Mouse (Mus musculus): ENCODE results near the gene Rnf145.

The Rnf145 gene

DNA sequence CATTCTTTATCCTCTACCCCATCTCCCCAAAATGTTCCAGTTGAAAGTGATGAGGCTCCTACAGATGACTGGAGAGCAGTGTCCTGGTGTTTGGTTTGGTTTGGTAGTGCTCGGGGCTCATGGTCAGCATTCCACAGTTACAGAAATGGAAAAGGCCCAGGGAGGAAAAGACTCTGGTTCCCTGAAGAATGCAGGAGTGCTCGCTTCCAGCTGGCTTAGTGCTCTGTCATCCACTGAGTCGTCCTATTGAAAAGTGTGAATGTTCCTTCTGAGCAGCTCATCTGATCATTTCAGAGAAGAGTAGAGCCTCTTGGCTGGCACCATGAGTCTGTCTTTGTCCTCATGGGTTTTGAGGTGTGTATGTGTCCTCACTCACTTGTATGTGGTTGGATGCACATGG lies 19.3 kb downstream of the Rnf145 start:
- DNase-seq: no peak

DNA sequence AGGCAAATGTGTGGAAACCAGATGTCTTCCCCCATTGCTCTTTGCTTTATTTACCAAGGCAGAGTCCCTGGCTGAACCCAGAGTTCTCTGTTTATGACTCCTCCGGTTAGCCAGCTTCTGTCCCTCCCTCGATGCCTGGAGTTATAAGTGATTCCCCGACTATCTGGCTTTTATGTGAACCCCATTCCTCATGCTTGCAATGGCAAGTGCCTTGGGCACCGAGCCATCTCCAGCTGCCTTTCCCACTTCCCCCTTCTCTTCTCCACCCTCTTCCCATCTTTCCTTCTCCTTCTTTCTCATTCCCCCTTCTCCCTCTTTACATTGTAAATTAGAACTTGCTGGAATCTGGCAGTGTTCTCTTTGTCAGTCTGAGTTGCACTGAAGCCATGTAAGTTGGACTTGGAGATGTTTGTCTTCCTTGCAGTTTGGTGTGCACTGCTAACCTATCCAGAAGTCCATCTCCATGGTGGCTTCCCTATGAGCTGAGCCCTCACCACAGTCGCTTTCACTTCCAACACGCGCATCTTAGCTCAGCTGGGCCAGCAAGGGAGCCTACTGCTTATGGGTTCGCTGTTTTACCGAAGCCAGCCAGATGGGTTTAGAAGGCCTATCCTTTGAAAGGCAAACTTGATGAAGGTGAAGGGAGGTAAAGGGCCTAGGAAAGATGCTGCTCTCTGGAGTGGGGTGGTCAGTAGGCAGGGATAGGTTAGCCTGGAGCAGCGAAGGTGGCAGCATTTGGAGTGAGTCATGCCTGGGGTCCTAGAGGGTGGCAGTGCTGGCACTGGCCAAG lies 19.9 kb downstream of the Rnf145 start:
- no peak for DNase-seq

DNA sequence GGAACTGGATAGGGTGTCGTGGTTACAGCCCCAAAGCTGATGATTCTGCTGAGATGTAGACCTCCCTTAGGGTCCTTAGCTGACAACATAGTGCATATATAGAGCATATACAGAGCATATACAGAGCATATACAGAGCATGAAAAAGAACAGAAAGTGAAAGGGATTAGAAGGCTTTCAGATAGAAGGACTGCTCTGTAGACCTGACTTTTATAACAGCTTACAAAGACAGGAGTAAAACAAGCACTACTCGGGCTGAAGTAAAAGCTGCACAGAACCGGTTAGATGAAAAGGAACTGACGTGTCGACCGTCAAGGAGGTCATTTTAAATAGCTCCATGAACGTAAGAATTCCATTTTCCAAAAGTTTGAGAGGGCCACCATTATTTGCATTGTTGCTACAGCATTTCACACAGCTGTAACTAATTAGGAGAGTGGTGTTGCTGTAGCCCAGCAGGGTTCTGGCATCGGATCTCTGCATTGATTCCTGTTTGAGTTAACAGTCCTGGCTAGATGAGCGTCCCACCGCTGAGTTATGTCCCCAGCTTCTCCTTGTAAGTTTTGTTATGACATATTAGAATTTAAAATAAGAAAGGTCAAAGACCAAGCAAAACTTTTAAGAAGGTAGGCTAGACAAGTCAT lies 20.6 kb downstream of the Rnf145 start:
- no peak for DNase-seq

DNA sequence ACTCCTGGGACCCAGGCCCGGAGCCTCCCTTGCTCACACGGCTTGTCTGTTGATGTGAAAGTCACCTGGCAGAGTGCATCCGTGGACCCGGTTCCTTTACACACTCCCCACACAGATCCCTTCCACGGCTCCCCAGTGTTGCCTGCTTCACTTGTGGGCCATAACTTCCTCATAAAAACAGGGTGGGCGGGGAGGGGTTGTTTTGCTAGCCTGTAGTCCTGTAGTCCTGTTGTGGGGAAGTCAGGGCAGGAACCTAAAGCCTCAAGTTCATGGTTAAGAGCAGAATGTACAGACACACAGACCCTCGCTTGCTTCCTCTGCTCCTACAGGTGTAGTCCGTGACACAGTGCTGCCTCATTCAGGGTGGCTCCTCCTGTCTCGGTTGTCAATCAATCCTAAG lies 21.5 kb downstream of the Rnf145 start:
- DNase-seq: no peak

DNA sequence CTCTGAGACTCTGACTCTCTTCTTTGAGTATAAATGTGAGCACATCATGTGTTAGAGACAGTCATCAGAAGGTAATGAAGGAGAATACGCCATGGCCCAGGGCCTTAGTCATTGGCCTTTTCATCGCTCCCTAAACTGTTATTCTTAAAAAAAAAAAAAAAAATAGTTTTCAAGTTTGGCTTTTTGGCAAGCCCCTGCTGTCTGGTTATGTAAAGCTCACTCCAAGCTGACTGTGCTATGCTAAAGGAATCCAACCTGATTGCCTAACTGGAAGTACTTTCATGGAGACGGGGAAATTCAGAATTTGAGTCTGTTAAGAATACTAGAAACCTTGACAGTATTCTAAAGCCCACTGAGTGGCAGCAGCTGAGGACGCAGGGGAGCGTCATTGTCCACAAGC lies 22.5 kb downstream of the Rnf145 start:
- DNase-seq: no peak

DNA sequence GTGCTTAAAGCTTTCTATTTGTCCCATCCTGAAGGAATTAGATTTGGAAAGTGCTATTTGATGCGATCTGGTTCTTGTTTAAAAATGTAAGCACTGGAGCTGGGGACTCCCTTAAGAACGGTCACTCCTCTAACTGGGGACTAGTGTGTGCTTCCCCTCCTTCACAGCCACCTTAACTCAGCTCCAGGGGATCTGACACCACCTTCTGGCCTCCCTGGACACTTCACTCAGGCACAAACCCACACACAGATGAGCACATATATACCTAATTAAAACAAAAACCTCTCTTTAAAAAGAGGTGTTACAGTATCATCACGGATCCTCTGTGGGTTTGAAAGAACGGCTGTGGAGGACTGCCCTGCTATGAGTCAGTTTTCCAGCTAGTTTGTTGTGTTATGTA lies 23.0 kb downstream of the Rnf145 start:
- no peak for DNase-seq

DNA sequence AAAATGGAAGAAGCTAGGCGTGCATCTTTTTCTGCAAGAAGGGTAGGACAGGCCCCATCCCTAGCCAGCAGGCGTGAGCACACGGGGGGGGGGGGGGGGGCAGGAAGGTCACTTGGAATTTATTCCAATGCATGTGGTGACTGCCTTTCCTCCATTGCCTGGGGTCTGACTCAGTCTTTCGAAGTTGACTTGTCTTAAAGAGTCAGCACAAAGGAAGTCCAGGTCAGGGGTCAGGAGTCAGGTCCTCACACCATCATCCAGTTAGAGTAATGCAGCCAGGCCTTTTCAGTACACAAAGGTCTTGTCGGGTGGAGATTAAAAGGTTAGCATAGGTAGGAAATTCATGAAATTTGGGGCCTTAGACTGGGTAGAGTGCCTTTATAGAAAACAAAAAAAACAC lies 24.8 kb downstream of the Rnf145 start:
- DNase-seq: no peak

DNA sequence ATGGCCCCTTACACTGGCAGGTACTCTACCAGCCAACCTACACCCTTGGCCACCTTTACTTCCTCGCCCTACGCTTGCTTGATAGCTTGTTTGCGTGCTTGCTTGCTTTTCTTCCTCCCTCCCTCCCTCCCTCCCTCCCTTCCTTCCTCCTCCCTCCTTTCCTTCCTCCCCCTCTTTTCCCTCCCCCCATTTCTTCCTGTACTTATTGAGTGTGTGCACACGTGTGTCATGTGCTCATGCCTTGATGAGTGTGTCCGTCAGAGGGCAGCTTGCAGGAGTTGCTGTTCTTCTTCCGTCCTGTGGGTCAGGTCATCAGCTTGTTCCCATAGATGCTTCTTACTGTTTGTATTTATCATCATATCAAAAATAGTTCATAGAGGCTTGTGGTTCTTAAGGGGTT lies 25.2 kb downstream of the Rnf145 start:
- no peak for DNase-seq

DNA sequence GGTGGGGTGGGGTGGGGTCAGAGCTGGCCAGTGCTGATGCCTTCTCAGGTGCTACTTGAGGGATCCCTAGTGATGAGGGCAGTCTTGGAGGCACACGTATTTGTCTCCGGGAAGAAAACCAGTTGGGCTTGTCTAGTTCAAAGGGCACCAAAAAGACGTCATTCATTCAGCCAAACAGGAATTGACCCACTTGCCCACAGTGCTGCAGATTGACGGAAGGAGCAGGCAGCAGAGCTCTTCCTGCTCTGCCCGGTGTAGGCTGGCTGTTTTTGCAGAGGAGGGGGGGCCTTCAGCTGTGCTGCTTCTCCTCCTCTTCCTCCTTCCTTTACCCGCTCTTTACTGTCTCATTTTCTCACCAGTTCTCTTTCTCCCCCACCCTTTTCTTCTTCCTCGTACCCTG lies 26.4 kb downstream of the Rnf145 start:
- peak; percentile 66 for DNase-seq

DNA sequence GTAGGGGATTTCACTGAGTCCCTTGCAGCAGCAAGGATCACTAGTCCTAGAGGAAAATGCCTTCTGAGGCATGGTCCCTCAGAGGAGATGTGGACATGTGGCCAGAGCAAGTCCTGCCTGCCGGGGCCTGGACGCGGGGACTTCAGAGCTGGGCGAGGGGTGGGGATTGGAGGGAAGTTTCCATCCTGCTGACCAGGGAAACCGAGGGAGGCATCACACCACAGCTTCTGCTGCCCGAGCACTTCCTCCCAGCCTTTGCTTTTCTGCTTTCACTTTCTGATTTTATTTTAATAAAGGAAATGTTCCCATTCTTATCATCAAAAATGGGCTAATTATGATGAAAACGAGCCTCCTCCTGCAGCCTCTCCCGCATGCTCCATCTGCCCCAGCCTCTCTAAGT lies 27.5 kb downstream of the Rnf145 start:
- DNase-seq: no peak

DNA sequence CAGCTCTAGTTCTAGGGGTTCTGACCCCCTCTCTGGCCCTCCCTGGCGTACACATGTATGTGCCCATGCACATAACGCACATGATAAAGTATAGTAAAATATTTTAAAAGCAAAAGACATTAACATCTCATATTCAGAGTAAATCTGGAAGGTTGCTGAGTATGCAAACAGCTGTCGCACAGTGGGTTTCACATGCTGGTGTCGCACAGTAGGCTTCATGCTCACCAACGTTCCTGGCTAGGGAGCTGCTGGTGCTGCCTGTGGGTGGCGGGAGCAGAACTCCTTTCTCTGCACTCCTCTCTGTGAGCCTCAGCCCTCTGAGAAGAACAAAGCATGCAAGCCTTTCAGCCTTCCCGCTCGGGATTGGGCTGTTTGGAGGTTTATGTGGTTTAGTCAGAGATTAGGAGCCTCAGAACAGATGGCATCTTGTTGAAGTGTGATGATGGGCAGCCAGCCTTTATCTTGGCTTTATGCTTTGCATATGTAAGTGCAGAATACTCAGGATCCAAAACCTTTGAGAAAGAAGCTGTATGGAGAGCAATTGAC lies 29.0 kb downstream of the Rnf145 start:
- DNase-seq: no peak

DNA sequence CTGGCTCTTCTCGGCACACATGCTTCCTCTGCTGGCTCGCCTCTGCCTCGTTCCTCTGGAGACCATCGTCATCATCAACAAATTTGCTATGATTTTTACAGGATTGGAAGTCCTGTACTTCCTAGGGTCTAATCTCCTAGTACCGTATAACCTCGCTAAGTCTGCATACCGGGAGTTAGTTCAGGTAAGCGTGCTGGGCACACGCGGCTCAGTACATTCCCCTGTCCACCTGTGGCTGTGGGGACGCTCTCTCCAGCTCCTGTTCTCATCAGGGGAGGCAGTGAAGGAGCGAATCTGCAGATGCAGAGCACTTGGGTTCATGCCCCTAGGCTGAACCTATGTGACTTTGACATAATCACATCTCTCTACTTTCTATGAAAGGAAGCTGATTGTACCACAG lies 30.1 kb downstream of the Rnf145 start:
- no peak for DNase-seq

DNA sequence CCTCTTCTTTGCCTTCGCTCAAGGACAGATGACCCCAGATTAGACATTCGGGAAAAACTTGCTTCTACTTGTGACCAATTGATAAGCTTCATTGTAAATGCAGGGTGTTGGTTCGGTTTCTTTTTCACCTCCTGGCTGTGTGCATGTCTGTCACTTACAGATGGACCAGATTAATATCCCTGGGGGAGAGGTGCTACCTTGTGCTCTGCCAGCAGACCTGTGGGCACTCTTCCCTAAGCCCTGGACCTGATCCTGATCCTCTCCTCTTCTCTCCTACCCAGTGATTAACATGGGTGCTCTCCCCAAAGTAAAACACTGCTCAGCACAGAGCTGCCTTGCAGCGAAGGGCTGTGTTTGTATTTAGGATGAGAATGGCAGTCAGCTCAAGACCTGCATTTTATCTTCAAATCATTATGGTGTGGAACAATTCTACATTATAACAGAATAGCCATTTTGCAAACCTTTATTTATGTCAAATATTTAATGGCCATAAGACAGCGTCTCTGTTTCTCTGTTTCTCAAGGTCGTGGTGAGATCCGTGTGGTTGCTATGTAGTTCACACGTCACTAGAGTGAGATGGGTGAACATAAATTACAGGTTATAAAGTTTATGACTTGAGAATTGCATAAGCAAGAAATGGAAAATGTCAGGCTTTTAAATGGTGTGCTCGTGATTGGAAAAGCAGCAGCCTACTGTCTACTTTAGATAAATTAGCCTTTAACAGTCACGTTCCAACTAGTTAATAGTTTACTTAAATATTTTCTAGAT lies 30.9 kb downstream of the Rnf145 start:
- no peak for DNase-seq

DNA sequence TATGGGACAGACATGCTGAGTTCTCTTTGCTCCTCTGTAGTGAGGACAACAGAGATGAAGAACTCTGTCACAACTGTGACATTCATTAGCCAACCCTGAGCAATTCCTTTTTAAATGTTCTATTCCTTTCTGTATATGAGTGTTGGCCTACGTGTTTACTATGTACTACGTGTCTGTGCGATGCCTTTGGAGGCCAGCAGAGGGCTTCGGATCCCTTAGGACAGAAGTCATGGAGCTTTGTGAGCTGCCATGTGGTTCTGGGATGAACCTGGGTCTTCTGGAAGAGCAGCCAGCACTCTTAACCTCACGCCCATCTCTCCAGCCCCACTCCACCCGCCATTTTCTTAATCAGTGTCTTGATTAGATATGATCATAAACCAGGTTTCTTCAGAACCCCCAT lies 32.2 kb downstream of the Rnf145 start:
- no peak for DNase-seq

DNA sequence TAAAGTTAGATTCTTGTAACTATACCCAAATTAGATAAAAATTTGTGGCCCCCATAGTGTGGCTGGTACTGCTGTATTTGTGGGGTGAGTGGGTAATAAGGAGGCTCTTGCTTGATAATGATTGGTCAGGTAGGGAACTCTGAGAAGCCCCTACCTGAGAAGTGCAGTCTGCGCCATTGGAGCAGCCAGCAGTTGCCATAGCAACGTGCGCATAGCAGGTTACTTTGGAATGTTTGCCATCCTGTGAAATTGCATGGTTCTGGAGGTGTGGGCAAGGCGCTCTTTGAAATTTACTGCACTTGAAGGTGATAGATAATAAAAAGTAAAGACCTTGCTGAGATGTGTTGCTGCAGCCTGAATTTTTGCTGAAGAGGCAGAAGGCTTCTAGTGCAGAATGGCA lies 35.6 kb downstream of the Rnf145 start:
- no peak for DNase-seq

DNA sequence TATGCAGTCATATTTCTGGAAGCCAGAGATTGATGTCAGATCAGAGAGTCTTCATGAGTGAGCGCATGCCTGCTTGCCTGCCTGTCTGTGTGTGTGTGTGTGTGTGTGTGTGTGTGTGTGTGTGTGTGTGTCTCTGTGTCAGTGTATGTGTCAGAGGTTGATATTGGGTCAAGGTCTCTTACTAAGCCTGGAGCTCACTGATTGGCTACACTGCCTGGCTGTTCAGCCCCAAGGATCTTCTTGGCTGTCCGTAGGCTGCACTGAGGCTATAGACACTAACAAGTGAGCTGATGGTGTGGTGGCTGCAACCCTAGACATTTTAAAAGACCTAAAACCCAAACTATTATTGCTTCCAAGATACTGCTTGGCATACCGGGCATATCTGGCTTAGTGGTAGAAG lies 39.8 kb downstream of the Rnf145 start:
- no peak for DNase-seq

DNA sequence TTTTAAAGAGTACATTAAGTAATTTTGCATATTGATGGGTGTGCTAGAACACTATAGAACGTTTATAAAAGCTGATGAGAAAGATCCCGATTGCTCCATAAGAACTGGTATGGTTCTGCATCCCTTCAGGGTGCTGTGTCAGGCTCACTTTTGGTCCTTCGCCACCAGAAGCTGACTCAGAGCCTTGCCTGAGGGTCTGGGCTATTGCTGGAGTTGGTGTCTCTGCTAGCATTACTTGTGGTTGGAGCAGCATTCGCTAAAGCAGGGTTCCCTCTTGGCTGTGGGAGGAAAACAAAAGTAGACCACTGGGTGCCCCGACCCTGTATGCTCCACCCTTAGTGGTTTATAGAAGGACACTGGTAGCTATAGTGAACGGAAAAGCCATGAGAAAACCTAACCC lies 40.7 kb downstream of the Rnf145 start:
- DNase-seq: no peak

DNA sequence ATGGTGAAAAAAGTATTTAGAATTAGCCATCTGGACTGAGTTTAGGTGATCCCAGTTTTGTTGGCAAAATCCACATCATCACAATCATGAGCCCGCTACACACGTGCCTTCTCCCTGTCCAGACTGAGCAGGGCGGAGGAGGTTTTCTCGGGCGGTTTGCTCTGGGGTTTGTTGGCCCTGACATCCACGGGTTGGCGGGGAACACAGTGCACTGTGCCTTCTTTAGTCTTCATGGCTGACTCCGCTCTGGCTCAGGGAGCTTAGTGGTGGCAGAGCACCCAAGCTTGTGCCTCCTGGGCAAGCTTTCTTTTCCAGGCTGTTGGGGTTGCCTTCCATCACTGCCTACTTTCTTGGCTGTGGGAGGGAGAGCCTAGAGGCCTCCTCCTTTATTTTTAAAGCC lies 41.6 kb downstream of the Rnf145 start:
- no peak for DNase-seq

DNA sequence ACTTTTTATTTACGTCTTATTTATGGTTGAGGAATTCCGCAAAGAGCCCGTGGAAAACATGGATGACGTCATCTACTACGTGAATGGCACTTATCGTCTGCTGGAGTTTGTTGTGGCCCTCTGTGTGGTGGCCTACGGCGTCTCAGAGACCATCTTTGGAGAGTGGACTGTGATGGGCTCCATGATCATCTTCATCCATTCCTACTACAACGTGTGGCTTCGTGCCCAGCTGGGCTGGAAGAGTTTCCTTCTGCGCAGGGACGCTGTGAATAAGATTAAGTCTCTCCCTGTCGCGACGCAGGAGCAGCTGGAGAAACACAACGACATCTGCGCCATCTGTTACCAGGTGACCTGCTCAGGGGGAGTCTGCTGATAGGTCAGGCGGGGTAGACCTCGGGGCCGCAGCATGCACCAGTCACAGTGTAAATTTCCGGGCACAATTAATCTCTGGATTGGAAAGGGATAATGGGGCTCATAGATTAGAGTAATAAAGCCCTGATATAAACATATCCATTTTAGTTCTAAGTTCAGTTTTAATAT lies 42.8 kb downstream of the Rnf145 start:
- no peak for DNase-seq

DNA sequence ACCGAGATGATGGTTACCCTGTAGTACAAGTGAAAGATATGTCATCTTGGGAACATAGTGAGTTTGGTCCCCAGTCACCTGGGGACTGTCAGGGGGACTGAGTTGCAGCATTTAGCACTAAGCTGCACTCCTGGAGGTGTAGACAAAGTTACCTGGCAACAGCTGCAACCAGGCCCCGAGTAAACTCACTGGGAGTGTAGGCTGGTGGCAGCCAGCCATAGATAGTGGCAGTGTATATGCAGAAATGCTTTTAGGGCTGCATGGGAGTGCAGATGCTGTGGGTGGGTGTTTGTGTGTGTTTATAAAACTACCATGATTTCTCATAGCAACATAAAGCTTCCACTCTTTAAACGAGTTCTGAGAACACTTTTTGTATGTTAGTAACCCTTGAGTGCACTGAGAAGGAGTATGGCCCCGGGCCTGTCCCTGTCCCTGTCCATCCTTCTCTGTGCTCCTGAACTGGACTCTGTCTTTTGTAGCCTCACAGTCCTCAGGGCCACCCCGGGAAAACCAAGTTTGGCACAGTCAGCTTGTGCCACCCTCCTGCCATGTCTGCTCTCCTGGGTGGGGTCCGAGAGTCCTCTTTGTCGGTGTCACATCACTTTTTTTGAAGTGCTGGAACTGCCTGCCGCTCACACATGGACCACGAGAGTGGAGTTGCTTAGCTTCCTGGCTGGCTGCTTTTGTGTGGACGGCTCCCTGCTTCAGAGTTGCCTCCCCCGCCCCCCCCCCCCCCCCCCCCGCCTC lies 43.8 kb downstream of the Rnf145 start:
- no peak for DNase-seq

DNA sequence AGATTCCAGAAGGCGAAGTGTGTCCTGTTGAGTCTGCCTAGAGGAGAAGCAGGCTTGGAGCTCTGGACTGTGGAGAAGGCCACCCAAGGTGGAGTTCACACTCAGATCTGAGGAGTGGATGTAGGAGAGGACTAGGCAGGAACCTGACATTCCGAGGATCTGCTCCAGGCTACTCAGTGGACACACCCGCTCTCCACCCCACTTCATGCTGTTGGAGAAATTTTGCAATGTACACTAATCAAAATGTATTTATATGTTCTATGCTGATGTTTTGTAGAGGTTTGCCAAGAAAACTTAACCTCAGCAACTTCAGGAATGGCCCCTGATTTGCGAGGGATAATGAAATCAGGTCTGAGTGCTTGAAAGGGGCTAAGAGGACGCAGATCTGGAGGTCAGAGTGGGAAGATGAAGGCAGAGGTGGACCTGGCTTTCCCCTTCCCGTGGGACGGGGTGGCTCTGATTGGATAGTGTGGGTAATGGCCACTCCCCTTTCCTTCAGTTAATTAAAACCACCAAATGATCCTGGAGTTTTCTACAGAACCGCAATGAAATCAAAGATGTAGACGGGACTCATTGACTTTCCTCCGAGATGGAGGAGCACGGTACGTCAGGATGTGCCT lies 45.6 kb downstream of the Rnf145 start:
- no peak for DNase-seq

DNA sequence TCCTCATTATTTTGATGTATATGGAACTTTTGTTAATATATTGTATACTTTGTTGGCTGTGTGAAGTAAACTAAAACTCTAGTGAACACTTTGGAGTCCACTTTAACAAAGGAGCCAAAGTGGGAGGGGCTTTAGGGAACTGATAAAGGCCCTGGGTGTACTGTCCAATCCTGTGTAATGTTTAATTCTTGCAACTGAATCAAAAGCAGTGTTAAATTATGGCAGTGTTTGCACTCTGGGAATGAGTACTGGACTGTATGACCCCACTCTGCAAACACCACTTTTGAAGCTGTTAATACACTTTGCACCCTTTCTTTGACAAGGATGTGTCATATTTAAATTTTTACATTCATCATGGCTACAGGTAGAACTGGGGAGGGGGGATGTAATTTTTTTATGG lies 46.2 kb downstream of the Rnf145 start:
- DNase-seq: no peak
